Mouse (Mus musculus) erythroblast, embryonic 14.5 days (primary cell): ENCODE results near the gene Gm48551. TPM values are rescaled to one million over a fixed set of nuclear protein-coding genes. Genes with fewer than 3 reads are reported as not detected.

Experiments used
- H3K27me3 ChIP-seq: 2 replicates; pipeline ENCODE4 v1.6.1; 2012; ENCODE audit warnings: inconsistent platforms; ENCODE audit not compliant: control insufficient read depth
- H3K36me3 ChIP-seq: 2 replicates; pipeline ENCODE4 v1.6.1; 2012; ENCODE audit warnings: mild to moderate bottlenecking, inconsistent platforms; ENCODE audit not compliant: control insufficient read depth
- H3K4me1 ChIP-seq: 2 replicates; pipeline ENCODE4 v1.6.1; 2012; ENCODE audit warnings: inconsistent platforms; ENCODE audit not compliant: control insufficient read depth
- H3K4me3 ChIP-seq: replicated peaks from 2 replicates; pipeline ENCODE3; 2012; ENCODE audit warnings: moderate library complexity, mild to moderate bottlenecking, inconsistent platforms
- H3K9me3 ChIP-seq: 2 replicates; pipeline ENCODE4 v1.6.1; 2012; ENCODE audit warnings: low read length, inconsistent platforms, mixed read lengths; ENCODE audit not compliant: control insufficient read depth
- GATA1 ChIP-seq: IDR thresholded peaks from 2 replicates; pipeline ENCODE4 v1.6.1; 2012; ENCODE audit warnings: low read length, inconsistent platforms, mixed read lengths
- TAL1 ChIP-seq: IDR thresholded peaks from 3 replicates; pipeline ENCODE4 v1.6.1; 2012; ENCODE audit warnings: low read length, inconsistent platforms, mixed read lengths
- polyA plus RNA-seq: library from polyadenylated mRNA; stranded (reverse); fragments of >175 nt; gene quantifications from 2 replicates; pipeline ENCODE4 v1.2.3, GENCODE M21; 2012

The Gm48551 gene
- polyA plus RNA-seq, 1 experiment: 0.20 TPM

GRCm38 (mm10) chr10:81417227-81418215 lies 33.3 kb downstream of the Gm48551 start:
- Histone ChIP-seq H3K4me3 (no peak overlapping the region), H3K4me1 (peaks cover 17% of the 10 kb centered on the region), H3K27me3 (peaks cover 24% of the 10 kb centered on the region), H3K9me3 (no peaks in the 10 kb centered on the region), H3K36me3 (no peaks in the 10 kb centered on the region; the same call in 1 of the 2 replicates)
- TF ChIP-seq GATA1 (no peak), TAL1 (no peak)

- H3K27me3 ChIP-seq: peaks cover 28% of the 10 kb centered on the region
- H3K4me1 ChIP-seq: peaks cover 15% of the 10 kb centered on the region
- no peaks in the 10 kb centered on the region for H3K9me3 ChIP-seq
- H3K36me3 ChIP-seq: no peaks in the 10 kb centered on the region; the same call in 1 of the 2 replicates
- no peak overlapping the region for H3K4me3 ChIP-seq
- TF ChIP-seq GATA1 (no peak), TAL1 (no peak)
Measured at GRCm38 (mm10) chr10:81418216-81419070, 34.2 kb downstream of the Gm48551 start.

GRCm38 (mm10) chr10:81419111-81419928 lies 35.1 kb downstream of the Gm48551 start:
- no peak for TF ChIP-seq TAL1
- TF ChIP-seq GATA1: no peak
- Histone ChIP-seq H3K9me3 (no peaks in the 10 kb centered on the region), H3K4me3 (no peak overlapping the region), H3K27me3 (peaks cover 35% of the 10 kb centered on the region), H3K4me1 (peaks cover 11% of the 10 kb centered on the region), H3K36me3 (no peaks in the 10 kb centered on the region; the same call in 1 of the 2 replicates)

- Histone ChIP-seq H3K9me3 (no peaks in the 10 kb centered on the region), H3K4me3 (no peak overlapping the region), H3K36me3 (no peaks in the 10 kb centered on the region; the same call in 1 of the 2 replicates), H3K4me1 (peaks cover 11% of the 10 kb centered on the region), H3K27me3 (peaks cover 45% of the 10 kb centered on the region)
- TF ChIP-seq GATA1: no peak
- no peak for TF ChIP-seq TAL1
Measured at GRCm38 (mm10) chr10:81420191-81420767, 36.0 kb downstream of the Gm48551 start.

GRCm38 (mm10) chr10:81421041-81421796 lies 37.0 kb downstream of the Gm48551 start:
- Histone ChIP-seq H3K4me1 (peaks cover 11% of the 10 kb centered on the region), H3K9me3 (no peaks in the 10 kb centered on the region), H3K27me3 (peaks cover 54% of the 10 kb centered on the region), H3K36me3 (no peaks in the 10 kb centered on the region; the same call in 1 of the 2 replicates), H3K4me3 (no peak overlapping the region)
- no peak for TF ChIP-seq GATA1
- no peak for TF ChIP-seq TAL1

GRCm38 (mm10) chr10:81421797-81422100 lies 37.5 kb downstream of the Gm48551 start:
- H3K36me3 ChIP-seq: no peaks in the 10 kb centered on the region; the same call in 1 of the 2 replicates
- peaks cover 55% of the 10 kb centered on the region for H3K27me3 ChIP-seq
- TF ChIP-seq TAL1 (no peak), GATA1 (no peak)
- H3K9me3 ChIP-seq: no peaks in the 10 kb centered on the region
- peaks cover 8% of the 10 kb centered on the region for H3K4me1 ChIP-seq
- H3K4me3 ChIP-seq: no peak overlapping the region

- Histone ChIP-seq H3K27me3 (peaks cover 56% of the 10 kb centered on the region), H3K9me3 (no peaks in the 10 kb centered on the region), H3K4me1 (peaks cover 11% of the 10 kb centered on the region), H3K36me3 (no peaks in the 10 kb centered on the region; the same call in 1 of the 2 replicates), H3K4me3 (no peak overlapping the region)
- TF ChIP-seq GATA1 (no peak), TAL1 (no peak)
Measured at GRCm38 (mm10) chr10:81422191-81422590, 37.9 kb downstream of the Gm48551 start.
